Mouse (Mus musculus) E14TG2a.4 (cell line): ENCODE data around the gene Slc28a3.

Experiments
- CTCF ChIP-seq: conservative IDR thresholded peaks from 2 replicates; pipeline ENCODE4 v1.5.1; 2014; ENCODE audit warnings: low read length
- POU5F1 ChIP-seq: IDR thresholded peaks from 2 replicates; pipeline ENCODE4 v1.6.1; 2014; ENCODE audit warnings: low read length, borderline replicate concordance

- TF ChIP-seq CTCF = no peak
- no peak for TF ChIP-seq POU5F1
Measured at GRCm38 (mm10) chr13:58537916-58538233, 72.8 kb downstream of the Slc28a3 start.
